Mouse (Mus musculus): Measurements from ENCODE around the gene Cryba4.

Gene Cryba4

GRCm38 (mm10) chr5:112210104-112210503, 42.2 kb downstream of the Cryba4 start:
- peak; percentile 80 for DNase-seq (ENCODE audit: extremely low spot score, low spot score)

- DNase-seq (ENCODE audit: extremely low spot score, low spot score) = no peak
Measured at GRCm38 (mm10) chr5:112208321-112208720, 44.0 kb downstream of the Cryba4 start.

GRCm38 (mm10) chr5:112206543-112207255, 45.6 kb downstream of the Cryba4 start:
- no peak for DNase-seq (ENCODE audit: extremely low spot score, low spot score)

GRCm38 (mm10) chr5:112199656-112200055, 52.7 kb downstream of the Cryba4 start:
- DNase-seq (ENCODE audit: extremely low spot score, low spot score) = no peak

All from neural tube, embryonic 10.5 days (tissue).